Mouse (Mus musculus) effector memory CD4-positive, alpha-beta T cell, adult 5 months (primary cell): ENCODE measurements around the gene Oog2. TPM values are rescaled to one million over a fixed set of nuclear protein-coding genes. Genes with fewer than 3 reads are reported as not detected.

Experiments used
- polyA plus RNA-seq: library from polyadenylated mRNA; unstranded; fragments of 100-300 nt; shearing (Covaris generic); gene quantifications from one replicate; pipeline ENCODE4 v1.2.1, GENCODE M21; 2017

Oog2 gene
- polyA plus RNA-seq, result not detected

DNA sequence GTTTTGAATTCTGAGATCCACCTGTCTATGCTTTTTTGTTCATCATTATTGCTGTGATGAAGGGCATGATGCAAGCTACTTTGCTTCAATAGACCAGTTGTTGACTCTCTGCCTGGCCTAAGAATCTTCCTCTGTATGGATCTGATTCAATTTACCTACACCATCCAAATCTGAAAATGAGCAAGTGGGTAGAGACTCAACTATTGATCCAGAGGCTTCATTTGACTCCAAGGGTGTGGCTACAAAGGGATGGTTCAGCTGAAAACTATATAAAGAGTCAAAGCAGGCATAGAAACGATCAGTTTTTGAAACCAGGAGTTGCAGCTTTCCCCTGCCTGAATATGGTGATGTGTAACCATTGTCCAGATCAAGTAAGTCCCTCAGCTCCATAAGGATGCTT is at the start of gene Oog2:
TSS of gene Oog2 (plus strand) at position 301 of the 400 bp plus-strand sequence.

DNA sequence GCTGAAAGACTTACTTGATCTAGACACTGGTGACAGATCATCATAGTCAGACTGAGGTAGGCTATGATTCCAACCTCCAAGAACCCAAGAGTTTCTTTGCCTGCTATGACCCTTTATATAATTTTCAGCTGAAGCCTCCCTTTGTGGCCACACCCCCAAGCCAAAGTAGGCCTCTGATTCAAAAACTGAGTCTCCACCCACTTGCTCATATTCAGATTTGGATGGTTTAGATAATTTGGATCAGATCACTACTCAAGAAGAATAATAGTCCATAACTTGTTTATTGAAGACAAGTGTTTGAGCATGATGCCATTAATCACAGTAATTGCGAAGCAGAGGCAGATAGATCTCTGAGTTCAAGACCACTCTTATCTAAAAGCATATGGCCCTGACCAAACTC is 28.0 kb upstream of the Oog2 start, which contains the start of gene Oog3:
TSS of gene Oog3 (minus strand) at position 101 of the 400 bp plus-strand sequence.

DNA sequence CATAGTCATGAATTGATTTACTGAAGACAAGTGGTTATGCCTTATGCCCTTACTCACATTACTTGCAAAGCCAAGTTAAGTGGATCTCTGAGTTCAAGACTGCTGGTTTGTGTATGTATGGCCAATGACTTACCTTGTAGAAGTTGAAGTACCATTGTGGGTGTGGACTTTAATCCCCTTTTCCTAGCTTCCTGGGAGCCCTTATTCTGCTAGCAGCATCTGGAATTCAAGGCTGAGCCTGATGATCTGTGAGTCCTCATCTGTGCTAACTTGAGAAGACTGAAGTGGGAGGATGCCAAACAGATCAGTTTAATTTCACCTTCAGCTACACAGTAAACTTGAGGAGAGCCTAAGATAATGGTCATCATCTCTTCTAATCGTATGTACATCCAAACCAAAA is 22.7 kb downstream of the Oog2 start, which contains the start of gene C87977:
TSS of gene C87977 (minus strand) at position 101 of the 400 bp plus-strand sequence.

Other genes starting within 250 kb of the Oog2 start
- gene Pramef25, start 239.7 kb upstream of the Oog2 start, polyA plus RNA-seq, result not detected
- gene Gm13101, start 223.8 kb upstream of the Oog2 start, polyA plus RNA-seq, result not detected
- 0.30 TPM for gene Pramef17, start 196.3 kb upstream of the Oog2 start, polyA plus RNA-seq
- 0.16 TPM for gene Pramel4, start 131.6 kb upstream of the Oog2 start, polyA plus RNA-seq
- not detected for gene Gm13102, start 84.2 kb upstream of the Oog2 start, polyA plus RNA-seq
- gene Oog3, start 28.1 kb upstream of the Oog2 start, polyA plus RNA-seq, result not detected
- gene C87977, start 22.6 kb downstream of the Oog2 start, polyA plus RNA-seq, result not detected
- gene Pramel5, start 89.8 kb downstream of the Oog2 start, polyA plus RNA-seq, result not detected
- not detected for gene Gm13128, start 139.5 kb downstream of the Oog2 start, polyA plus RNA-seq
- not detected for gene Gm13119, start 167.2 kb downstream of the Oog2 start, polyA plus RNA-seq
- gene Pramef20, start 187.2 kb downstream of the Oog2 start, polyA plus RNA-seq, result not detected
- gene Pramef12, start 217.7 kb downstream of the Oog2 start, polyA plus RNA-seq, result not detected
- gene 1700012P22Rik, start 248.1 kb downstream of the Oog2 start, polyA plus RNA-seq, result not detected